Mouse (Mus musculus) CH12F3 (cell line): ENCODE data around the gene Ogfod3.

Source experiments
- in situ Hi-C: fragments of 300-500 bp; cut with MboI; formaldehyde crosslinking; loops from 2 replicates; pipeline ENCODE4 v1.14.3; 2020; ENCODE audit warnings: low sequenced_read_pairs

Ogfod3 gene

GRCm38 (mm10) chr11:121204161-121205006 is at the start of gene Ogfod3, which contains the start of gene Hexdc:
Ogfod3 (minus strand) TSS chr11:121204711.
Hexdc (plus strand) TSS chr11:121204433.
- in situ Hi-C loops, result no loop called here

- in situ Hi-C loops, result no loop called here
Observed at GRCm38 (mm10) chr11:121250196-121250595, 45.7 kb upstream of the Ogfod3 start.

DNA sequence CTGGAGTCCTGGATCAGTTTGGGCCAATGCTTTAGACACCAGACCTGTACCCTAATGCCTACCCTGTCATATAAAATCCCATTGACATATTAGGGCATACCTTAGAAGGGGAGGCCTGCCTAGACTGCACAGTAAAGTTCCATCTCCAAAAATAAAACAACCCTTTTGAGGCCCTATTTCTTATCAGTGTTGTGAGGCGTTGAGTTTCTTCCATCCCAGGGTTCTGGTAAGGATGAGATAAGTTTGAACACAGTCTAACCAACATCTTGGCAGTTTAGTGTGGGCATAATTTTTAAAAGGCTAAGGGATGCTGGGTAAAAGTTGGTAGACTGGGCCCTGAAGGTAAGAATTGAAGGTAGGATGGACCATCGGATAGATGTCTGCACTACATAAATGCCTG is 35.2 kb upstream of the Ogfod3 start:
- in situ Hi-C loops, result no loop called here

- in situ Hi-C loops, result no loop called here
Observed at GRCm38 (mm10) chr11:121237345-121238128, 33.0 kb upstream of the Ogfod3 start.

DNA sequence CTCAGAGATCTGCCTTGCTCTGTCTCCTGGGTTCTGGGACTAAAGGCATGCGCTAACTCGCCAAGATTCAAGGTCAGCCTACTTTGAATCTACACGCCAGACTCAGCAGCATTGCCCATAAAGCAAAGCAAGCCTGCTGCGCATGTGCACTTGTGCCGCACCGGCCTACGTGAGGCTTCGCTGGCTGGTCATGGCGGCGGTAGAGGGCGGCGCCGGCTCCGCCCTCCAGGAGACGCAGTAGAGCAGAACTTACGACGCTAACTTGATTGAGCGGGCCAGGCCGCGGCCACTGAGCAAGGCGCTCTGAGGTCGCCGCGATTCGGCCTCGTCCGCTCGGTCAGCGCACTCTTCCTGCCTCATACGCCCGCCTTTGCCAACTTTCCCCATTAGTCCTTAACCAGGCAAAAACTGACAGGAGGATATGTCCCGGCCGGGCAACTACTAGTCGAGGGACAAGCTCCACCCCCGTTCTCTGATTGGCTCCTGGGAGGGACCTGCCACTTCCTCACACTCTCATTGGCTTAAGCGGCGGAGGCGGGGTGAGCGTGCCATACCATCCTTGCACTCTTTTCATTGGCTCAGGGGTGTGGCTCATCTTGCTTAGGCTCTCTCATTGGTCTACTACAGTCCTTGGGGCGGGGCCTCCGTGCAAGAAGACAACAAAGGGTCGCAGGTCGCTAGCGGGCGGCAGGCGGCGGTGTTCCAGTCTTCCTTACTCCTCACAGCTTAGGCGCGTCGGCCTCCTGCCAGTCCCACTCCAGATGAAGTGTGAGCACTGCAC is 32.2 kb upstream of the Ogfod3 start, which contains the start of gene Narf:
Gene Narf, plus strand, starts transcription at position 690 of the 781 bp plus-strand sequence.
- in situ Hi-C loops, result no loop called here

DNA sequence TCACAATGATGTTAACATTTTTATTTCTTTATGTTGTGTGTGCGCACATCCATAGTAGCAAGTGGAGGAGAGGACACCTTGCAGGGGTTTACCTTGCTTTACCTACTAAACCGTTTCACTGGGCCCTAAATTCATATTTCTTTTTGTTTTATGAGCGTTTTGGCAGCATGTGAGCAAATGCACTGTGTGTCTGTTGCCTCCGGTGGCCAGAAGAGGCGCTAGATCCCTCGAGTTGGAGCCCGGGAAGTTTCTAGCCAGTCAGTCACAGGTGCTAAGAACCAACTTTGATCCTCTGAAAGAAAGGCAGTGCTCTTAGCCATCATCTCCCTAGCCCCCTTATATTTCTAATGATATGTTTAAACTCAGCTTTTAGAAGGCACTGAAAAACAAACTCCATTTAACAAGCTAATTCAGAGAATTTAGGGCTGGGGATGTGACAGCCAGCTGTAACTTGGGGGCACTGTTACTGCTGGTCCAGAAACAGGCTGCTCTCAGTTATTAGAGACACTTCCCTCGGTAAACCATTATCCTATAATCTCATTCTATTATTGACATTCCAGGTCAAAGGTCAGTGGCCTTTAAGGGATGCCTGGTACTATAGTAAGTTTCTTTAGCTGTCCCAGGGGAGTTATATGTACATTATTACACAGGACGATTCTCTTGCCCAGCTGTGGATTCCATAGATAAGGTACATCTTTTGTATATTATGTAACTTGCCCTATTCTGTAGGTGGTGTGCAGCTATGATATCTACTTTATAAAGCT is 31.1 kb upstream of the Ogfod3 start:
- in situ Hi-C loops, result no loop called here

- in situ Hi-C loops, result no loop called here
Observed at GRCm38 (mm10) chr11:121232706-121233105, 28.2 kb upstream of the Ogfod3 start.

DNA sequence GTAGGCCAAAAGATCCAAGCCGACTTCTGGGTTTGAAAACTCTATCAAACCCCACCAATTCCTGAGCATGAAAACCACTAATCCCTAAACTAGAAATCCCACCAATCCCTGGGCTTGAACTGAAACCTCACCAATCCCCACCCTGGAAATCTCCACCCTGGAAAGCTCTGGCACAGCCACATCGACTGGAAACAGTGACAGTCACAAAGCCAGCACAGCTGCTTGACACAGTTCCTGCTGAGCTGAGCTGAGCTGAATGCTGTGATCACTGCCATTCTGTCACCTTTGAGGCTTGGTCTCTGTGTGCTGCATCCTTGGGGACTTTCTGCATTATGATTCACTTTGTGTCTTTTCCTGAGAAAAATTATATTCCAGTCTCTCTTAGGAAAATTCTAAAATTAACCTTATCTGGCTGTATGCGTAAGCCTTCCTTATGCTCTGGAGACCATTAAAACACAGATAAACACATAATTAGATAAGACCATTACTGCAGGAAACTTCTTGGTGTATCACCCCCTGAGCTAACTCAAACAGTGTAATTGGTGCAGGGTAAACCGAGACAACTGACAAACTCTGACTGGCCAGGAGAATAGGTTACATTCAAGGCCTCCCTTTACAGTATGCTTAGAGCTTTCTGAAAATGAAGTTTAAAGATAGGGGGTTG is 27.2 kb upstream of the Ogfod3 start:
- in situ Hi-C loops, result no loop called here

- in situ Hi-C loops, result no loop called here
Observed at GRCm38 (mm10) chr11:121231191-121231590, 26.7 kb upstream of the Ogfod3 start.

GRCm38 (mm10) chr11:121229018-121229439 is 24.5 kb upstream of the Ogfod3 start, which contains the start of gene Cybc1:
Cybc1 (minus strand) TSS chr11:121229322.
- in situ Hi-C loops, result no loop called here

DNA sequence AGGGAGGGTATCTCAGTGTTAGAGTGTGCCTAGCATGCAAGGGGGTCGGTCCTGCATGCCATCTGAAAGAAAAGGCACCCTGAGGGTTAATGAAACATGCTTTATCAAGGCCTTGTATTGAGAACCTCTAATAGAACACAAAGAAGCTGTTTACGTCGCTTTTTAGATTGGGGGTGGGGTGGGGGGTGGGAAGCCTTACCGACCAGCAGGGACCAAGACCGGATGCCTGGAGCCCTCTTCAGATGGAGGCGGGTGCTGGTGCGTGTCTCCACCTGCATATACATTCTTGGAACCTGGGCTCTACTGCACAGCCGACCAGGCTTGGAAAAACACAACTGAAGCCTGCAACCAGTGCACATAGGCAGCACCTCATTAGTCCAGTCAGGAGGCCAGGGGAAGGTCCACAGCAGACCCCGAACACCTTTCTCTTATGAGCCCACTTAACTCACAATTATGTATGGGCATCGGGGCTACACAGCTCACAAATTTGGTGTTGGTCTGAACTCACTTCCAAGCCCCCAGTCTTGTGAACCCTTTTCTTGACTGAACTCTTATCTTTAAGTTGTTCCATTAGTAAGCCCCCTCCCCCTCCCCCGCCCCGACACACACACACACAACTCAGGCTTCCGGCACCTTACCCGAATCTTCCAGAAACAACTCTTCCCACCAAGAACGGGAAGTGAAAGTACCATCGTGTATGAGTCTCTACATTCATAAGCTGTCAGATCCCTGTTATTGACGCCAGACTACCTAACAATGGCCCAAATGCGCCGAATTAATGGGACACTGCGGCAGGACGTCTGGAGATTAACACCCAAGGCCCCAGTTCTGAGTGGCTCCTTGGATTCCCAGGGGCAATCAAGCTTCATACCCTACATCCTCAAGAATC is 23.9 kb upstream of the Ogfod3 start:
- in situ Hi-C loops, result no loop called here

DNA sequence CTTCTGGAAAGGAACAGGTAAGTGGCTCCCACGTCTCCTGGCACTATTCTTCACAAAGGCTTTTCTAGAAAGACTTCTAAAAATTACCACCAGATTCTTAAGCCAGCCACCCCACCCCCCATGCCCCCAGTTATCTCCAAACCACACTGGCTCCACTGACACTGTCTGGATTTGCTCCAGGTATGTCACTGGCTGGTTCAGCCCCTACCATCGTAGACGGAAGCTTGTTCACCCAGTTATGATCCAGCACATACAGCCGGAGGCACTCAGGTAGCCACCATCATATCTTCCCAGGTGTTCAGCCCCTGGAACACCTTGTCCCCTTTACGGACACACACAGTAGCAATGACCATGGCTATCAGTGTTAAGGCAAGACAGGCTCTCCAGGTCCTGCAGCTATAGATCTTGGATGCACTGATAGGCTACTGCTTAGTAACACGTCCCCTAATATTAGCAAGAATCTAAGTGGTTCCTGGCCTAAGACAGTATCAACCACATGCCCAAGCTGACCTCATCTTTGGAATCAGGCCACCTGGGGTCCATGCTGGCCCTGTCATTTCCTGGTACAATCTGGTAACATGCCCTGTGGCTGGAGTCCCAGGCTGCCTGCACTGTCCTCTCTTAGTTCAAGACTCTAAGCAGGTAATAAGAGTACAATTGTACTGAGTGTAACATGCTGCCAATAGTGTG is 17.0 kb upstream of the Ogfod3 start:
- in situ Hi-C loops, result no loop called here

GRCm38 (mm10) chr11:121220771-121221170 is 16.3 kb upstream of the Ogfod3 start:
- in situ Hi-C loops, result no loop called here

DNA sequence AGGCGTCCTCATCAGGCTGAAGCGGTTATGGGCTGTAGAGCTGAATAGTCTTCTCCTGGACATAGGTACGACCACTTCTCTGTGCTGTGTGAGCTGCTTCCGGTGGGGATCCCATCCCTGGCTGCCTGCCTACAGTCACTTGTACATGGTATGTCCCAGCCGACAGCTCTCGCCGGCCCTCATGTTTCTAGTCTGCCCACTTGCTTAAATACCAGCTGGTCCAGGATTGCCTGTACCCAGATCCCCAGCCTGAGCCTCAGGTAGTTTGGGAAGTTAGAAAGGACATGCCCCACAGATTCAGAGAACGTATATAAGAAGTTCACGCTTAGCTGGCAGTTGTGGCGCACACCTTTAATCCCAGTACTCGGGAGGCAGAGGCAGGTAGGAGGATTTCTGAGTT is 15.3 kb upstream of the Ogfod3 start:
- in situ Hi-C loops, result no loop called here

- in situ Hi-C loops, result no loop called here
Observed at GRCm38 (mm10) chr11:121216831-121217230, 12.3 kb upstream of the Ogfod3 start.

DNA sequence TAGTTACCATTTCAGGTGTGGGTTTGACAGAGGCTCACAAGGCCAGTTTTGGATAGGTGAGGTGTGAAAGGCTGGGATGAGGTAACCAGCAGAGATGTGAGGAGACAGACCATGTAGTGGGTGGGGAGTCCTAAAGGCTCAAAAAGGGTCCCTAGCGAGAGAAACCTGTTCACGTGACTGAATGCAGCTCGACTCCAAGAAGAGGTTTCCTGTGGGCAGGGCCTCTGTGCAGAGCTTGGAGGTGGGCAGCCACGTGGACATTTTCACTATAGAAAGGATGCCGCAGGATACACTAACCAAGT is 701 bp downstream of the Ogfod3 start:
- in situ Hi-C loops, result no loop called here

- in situ Hi-C loops, result no loop called here
Observed at GRCm38 (mm10) chr11:121201436-121202198, 2.9 kb downstream of the Ogfod3 start.

DNA sequence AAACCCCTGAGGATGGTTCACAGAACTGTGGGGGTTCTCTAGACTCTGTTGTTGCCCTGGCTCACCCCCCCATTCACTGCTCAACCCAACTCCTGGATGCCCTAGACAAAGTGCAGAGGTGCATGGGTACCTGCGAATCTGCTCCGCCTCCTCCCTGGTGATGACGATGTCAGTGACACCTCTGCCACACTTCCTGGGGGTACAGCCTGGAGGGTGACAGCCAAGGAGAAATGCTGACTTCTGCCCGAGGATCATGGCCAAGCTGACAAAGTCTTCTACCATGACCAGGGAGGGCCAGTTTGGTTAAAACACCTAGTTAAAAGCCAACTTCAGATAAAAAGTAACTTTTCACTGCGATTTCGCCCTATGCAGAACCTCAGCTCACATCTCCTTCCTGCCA is 3.7 kb downstream of the Ogfod3 start:
- in situ Hi-C loops, result no loop called here
